Mouse (Mus musculus) urinary bladder, postnatal 10 days (tissue): ENCODE data around the gene Gm38394.
A peak's percentile ranks its signal among the peaks of the same experiment; 100 is the strongest.

Experiments used
- DNase-seq: peaks from one replicate; pipeline ENCODE4 v3.0.0; 2022; ENCODE audit warnings: low spot score

Gene Gm38394

DNA sequence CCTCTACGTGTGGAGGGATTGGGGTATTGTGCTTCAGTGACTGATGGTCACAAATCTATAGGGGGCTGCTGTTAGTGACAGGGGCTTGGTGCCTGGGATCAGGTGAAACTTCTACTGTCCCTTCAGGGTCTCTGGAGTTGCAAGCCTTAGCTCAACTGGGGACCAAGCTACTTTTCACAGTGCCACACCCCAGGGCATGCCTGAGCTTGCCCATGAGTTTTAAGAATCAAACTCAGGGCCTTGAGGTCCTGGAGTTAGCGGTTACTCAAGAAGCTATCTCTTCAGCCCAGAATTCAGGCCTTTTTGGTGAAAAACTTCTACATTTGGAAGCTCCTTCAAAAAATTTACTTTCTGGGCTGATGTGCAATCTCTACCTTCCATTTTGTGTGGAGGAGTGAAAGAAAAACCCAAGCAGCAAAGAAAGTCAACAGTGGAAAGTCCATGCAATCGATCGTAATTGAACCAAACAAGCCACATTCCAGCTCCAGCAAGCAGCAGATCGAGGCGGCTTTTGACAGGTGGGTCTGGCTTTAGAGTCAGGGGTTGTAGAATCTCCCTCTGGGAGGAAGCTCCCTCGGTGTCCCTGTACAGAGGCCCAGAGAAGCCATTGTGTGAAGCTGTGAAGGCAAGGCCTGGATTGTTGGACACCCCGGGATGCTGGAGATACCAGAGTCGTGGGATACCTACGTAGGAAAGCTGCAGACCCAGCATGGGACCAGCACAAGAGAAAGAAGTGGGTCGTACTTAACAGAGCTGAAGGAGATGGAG is 3.3 kb upstream of the Gm38394 start:
- no peak for DNase-seq

DNA sequence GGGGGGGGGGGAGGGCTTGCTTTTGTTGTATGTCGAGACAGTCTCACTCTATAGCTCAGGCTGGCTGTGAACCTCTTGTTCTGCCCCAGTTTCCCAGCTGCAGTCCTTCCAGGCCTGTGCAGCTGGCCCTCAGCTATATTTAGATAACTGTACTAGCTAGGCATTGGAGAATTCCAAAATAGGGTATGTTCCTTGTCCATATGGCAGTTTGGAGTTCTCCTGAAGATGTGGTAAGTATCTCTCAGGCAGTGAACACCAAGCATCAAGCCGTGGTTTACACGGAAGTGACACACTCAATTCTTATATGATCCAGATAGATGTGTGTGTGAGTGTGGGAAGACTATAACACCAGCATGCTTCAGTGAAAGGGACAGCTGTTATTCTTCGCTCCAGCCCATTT is 2.3 kb upstream of the Gm38394 start:
- no peak for DNase-seq

DNA sequence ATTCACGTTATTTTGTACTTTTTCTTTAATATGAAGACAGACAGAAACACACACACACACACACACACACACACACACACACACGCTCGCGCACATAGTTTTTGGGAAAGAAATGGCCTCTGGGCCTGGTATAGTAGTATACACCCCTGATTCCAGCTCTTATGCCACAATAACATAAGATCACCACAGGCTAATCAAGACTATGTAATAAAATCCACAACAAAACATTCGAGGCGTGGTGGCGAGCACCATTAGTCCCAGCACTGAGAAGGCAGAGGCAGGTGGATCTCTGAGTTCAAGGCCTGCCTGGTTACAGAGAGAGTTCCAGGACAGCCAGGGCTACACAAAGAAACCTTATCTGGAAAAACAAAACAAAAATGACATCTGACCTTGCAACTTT is 1.8 kb upstream of the Gm38394 start:
- no peak for DNase-seq

- peak; percentile 34 for DNase-seq
Observed at GRCm38 (mm10) chr1:133660466-133661202, 484 bp downstream of the Gm38394 start, which contains the start of gene Zbed6. TSS of gene Zbed6 (minus strand) at chr1:133660885.

- DNase-seq, result no peak
Observed at GRCm38 (mm10) chr1:133658878-133659277, 2.2 kb downstream of the Gm38394 start.

DNA sequence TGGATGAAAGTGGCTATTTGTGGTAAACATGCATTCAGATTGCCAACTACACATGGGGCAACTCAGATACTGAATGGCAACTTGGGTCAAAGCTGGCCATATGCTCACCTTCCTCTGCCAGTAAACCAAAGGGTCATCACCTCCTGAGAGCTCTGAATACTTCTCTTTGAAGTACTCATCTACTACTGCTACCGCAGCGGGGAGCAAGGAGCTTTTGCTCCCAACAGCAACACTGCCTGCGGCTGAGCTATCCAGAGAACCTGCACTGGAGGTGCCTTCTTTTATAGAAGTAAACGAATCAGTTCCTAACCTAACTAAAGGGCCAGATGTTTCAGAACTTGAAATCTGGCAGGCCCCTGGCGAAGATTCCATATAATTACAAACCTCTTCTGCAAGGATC is 4.3 kb downstream of the Gm38394 start:
- no peak for DNase-seq

DNA sequence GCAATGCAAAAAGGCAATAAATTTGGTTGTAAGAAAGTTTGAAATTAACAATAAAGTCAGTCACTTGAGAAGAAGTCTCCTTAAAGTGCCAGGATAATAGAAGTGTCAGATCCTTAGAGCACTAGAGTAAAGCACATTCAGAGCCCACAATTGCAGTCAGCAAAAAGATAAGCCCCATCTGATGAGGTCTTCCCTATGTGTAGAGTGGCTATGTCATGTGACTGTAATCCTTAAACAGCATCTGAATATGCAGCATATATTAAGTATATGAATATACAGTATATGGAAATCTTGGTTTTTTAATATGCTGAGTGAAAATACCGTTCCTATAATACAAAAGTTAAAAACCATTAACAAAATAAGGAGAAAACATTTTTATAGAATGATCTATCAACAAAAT is 8.1 kb downstream of the Gm38394 start:
- DNase-seq, result no peak

DNA sequence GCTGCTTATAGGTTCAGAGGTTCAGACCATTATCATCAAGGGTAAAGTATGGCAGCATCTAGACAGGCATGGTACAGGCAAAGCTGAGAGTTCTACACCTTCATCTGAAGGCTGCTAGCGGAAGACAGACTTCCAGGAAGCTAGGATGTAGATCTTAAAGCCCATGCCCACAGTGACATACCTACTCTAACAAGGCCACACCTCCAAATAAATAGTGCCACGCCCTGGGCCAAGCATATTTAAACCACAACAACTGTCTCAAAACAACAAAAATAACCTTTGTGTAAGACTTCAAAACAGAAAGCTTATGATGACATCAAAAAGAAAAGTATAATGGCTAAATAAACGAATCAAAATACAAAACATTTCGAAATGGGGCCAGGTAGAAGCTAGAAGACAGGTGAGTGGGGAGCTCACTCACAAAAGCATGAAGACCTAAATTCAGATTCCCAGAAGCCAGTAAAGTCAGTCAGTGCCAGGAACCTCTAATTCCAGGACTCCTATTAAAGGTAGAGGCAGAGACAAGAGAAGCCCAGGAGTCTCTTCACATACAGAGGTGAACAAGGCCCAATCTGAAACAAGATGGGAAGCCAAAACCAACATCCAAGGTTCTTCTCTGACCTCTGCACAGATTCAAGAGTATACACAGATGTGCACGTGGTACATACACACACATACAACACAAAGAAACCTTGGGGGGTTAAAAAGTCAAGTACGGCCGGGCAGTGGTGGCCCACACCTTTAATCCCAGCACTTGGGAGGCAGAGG is 10.6 kb downstream of the Gm38394 start:
- no peak for DNase-seq

DNA sequence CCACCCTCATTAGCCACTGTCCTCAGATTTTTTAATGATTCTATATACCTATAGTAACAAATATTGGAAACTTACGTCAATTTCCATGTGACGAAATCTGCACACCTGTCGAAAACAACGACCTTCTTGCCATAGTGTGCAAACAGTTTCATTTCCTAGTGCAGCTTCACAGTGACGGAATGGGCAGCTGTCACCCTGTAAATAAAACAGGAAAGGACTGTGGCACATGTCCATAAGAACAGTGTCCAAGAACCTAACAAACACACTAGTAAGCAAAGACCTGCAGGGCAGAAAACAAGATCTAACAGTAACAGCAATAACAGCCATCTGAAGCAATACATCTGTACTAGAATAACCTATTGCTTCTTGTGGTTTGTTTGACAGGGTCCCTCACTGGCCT is 15.5 kb downstream of the Gm38394 start:
- no peak for DNase-seq

- no peak for DNase-seq
Observed at GRCm38 (mm10) chr1:133641163-133641562, 20.0 kb downstream of the Gm38394 start.

- no peak for DNase-seq
Observed at GRCm38 (mm10) chr1:133638517-133638916, 22.6 kb downstream of the Gm38394 start.

DNA sequence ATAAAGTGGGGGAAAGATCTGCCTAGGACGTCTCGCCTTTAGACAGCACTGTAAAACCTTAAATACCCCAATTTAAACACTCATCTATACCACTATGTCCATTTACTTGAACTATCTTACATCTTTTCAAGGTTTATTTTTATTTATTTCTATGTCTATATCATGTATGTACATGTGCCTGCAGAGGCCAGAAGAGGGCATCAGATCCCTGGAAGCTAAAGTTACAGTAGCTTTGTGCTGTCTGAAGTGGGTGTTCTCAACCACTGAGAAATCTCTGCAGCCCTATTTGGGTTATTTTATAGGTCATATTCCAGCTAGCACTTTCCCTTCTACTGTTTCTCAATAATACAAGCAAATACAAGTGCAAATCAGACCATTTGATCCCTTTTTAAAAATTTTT is 28.9 kb downstream of the Gm38394 start:
- DNase-seq, result no peak

DNA sequence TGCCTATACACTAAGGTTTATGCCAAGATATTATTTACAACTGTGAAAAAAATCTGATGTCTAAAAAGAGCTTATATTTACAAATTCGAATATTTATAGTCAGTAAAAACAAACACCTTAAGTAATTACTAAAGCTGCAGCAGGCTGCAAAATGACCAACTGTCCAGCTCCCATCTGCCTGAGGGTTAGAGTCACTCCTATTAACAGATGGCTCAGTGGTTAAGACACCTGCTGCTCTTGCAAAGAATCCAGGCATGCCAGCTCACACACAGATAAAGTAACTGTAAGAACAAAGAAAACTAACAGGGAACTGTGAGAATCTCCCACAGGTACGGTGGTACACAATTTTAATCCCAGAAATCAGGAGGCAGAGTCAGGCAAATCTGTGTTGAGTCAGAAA is 36.1 kb downstream of the Gm38394 start:
- DNase-seq, result no peak

- DNase-seq, result no peak
Observed at GRCm38 (mm10) chr1:133618311-133618710, 42.8 kb downstream of the Gm38394 start.

DNA sequence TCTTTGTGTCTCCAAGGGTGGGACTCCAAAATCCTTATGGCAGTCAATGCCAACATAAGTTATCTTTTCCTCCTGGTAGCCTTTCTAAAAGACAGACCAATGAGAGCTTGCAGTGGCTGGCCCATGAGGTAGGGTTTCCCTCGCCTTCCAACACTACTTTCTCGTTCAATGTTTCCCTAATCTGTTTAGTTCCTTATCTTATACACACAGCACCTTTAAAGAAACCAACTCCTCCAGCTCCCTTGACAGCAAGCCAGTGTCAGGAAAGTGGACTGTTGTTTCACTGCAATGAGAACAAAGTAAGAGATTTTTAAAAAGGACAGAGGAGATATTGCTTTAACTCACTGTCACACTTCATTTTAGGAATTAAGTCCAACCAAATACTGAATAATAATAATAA is 43.2 kb downstream of the Gm38394 start:
- no peak for DNase-seq

DNA sequence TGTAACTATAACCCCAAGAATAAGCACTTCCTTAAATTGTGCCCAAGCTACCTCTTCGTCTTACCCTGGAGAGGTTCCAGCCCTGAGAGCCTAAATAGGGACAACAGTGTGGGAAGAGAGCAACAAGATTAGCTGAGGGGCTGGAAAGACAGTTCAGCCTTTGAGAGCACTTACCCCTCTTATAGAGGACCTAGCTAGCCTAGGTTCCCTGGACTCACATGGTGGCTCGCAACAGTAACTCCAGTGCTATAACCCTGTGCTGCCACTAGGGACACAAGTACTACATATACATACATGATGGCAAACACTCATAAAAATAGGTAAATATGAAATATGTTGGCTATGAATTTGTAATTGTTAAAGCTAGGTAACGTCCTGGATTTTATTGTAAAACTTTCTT is 47.3 kb downstream of the Gm38394 start:
- DNase-seq, result no peak

DNA sequence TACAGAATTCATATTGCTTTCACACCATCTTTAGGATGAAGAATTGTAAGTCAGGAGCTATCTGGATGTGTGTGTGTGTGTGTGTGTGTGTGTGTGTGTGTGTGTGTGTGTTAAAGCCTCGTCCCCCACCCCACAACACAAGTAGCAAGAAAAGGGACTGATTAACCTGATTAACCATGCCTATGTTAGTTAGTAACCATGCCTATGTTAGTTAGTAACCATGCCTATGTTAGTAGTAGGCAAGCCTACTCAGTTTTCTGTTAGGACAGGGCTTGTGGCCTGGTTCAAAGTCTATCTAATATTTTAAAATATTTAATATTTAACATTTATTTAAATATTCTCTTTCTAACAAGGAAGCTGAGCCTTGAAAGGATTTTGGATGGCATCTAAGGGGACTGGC is 49.7 kb downstream of the Gm38394 start:
- no peak for DNase-seq

DNA sequence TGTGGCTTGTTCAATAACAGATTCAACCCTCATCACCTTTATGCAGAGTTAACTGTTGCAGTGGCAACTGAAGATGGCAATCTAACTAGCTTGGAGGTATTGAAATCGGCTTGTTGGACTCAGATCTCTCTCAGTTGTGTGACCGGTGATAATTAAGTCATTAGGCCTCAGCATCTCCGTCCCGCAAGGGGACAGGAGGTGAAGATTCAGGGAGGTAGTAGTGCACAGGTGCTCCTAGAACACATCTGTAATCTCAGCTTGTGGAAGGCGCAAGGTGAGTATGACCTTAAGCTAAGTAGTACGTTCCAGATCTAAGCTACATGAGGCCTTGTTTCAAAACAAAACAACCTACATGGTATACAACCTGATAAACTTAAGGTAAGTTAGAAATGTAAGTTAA is 50.5 kb downstream of the Gm38394 start:
- no peak for DNase-seq

DNA sequence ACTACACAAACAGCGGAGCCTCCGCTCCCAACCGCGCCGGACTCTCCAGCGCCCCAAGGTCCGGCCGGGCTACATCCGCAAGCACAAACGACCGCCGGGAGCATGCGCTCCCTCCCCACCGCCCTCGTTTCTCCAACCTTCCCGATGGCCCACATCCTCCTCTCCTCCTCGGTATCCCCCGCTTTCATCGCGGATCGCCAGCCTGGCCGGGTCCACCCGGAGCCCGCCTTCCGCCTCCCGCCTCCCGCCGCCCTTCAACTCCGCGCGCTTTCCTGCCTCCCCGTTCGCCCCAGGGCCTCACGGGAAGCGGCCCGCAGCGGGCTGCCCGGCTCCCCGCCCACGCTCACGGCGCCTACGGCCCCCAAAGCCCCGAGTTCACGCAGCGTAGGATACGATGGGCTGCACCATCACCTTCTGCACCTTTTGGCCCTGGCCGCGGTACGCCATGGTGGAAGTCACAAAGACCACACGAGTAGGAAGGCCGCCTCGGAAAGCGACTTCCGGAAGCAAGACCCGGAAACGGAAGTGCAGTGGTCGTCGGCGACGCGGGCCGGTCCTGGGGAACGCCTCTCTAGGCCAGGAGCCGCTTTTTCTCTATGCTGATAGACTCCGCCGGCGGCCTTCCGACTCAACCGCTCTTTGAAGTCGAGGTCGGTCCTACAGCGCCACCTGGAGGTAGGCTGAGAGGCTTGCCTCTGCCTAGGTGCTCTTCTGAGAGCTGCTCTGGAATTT is 51.2 kb downstream of the Gm38394 start, which contains the start of gene Snrpe:
Gene Snrpe (minus strand): TSS at position 521 of the 732 bp plus-strand sequence.
- peak; percentile 92 for DNase-seq

DNA sequence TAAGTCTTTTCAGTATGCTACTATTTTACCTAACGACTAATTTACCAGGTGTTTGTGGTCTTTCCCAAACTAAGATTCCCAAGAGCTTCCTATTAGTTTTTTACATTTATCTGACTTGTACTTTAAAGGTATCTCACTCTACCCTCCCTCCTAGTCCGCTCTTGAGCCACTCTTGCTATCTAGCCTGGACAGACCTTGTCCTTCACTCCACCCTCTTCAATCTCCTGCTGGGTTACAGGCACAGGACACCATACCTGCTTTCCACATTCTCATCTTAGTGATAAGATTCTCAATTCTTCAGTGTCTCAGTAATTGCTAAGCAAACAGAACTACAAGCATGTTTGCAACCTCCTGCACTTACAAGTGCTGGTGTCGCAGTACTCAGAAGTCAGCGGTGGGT is 57.9 kb downstream of the Gm38394 start:
- DNase-seq, result no peak

DNA sequence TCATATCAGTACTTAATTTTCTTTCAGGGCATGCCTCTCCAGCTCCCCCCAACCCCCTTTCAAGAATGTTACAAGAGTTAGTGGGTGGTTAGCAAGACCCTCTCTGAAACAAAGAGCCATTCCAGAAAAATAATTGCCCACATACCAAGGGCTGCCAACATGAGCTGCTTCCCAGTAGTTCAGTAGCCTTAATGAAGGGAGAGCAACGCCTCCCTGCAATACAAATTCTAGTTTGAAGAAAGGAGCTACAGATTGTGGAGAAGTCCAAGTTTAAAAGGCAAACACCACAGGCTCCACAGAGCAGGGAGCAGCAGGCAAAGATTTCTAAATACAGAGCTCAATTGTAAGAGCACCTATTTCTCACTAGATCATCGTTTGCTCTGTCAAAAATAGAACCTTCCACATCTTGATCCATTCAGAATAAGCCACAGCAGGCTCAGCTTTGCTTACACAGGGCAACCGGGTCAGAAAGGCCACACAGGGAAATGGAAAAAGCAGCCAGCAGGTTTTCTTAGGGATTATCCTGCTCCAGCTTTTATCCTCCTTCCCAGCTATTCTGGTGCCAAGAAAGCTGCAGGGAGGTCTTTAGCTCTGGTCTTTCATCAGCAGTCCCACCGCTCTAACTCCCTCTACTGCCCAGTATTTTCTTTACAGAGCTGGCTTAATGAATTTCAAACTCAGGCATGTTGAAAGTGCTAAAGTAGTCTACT is 64.7 kb downstream of the Gm38394 start:
- no peak for DNase-seq
